Comparison of ENCODE assay signal across 8 mouse cellular contexts in the genomic region with DNA sequence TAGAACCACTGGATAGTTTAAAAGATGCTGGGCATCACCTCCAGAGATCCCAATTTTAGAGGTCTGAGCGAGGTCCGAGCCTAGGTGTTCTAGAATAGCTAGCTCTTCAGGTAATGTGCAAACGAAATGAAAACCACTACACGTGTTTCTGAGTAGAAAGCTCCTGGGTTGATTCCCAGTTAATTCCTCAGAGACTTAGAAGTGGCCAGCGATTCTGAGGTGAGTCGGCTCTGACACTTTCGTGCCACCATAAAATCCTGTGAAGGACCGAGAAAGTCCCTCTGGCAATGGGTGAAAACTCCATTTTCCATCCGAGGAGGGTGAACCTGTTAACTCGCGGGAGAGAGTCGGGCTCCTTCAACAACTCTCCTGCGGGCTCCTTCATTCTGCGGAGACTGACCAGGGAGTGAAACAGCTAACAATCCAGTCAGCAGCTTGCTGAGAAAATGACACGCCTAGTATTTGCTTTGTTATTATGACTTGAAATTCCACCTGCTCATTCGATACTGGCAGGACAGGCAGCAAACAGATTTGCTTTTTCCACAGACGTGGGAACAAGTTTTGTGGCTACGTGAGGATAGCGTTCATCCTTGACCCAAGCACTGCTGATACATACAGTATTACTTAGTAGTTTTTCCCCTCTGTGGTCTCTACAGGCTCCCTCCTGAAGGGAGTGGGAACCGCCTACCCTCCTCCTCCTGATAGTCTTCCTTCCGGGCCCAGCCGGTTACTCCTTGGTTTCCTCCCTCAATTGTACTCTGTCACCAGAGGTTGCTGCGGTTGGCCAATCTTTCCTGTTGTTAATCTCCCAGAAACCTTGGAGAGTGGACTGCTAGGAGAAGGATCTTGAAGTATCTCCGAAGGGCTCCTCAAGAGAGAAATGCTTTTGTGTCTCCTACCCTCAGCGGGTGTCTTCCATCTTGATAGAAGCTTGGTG. TPM values are rescaled to one million over a fixed set of nuclear protein-coding genes. Genes with fewer than 3 reads are reported as not detected.
A peak's percentile ranks its signal among the peaks of the same experiment; 100 is the strongest.
DNase-seq lines count a peak whose midpoint lies in the region; ATAC-seq and TF ChIP-seq lines count a peak whose summit lies in the region.

No protein-coding gene starts in this region.

- H3K36me3 ChIP-seq in ES-Bruce4 (ENCODE audit: control insufficient read depth, insufficient read depth, low read length, poor library complexity, severe bottlenecking) = no peaks in the 10 kb centered on the region; the same call in 1 of the 2 replicates
- H3K36me3 ChIP-seq in liver, embryonic 12.5 days = 0 out of 2 replicates have a peak, but pooled peaks cover 3% of the 10 kb centered on the region
- no peaks in the 10 kb centered on the region for H3K36me3 ChIP-seq in neural tube, embryonic 12.5 days

- H3K9ac ChIP-seq in ES-Bruce4 (ENCODE audit: low read depth, poor library complexity, severe bottlenecking) = peak overlapping the region; percentile 88
- peak overlapping the region; percentile 66 for H3K9ac ChIP-seq in liver, embryonic 12.5 days
- peak overlapping the region; percentile 8; the same call in 1 of the 2 replicates for H3K9ac ChIP-seq in neural tube, embryonic 12.5 days

- no peak for TF ChIP-seq EP300 in ES-Bruce4 (IDR thresholded peaks at IDR 0.05; ENCODE audit: insufficient read depth, low read depth, low read length)

- no peak for TF ChIP-seq POLR2A in ES-Bruce4 (IDR thresholded peaks at IDR 0.05; ENCODE audit: insufficient read depth, low read length)
- no peak for TF ChIP-seq POLR2A in bone marrow macrophage, adult 2 months (IDR thresholded peaks at IDR 0.05; ENCODE audit: borderline replicate concordance, low read depth, low read length)

- TF ChIP-seq CTCF in ES-Bruce4 (IDR thresholded peaks at IDR 0.05; ENCODE audit: low read depth, low read length) = no peak
- no peak for TF ChIP-seq CTCF in bone marrow macrophage, adult 2 months (IDR thresholded peaks at IDR 0.05; ENCODE audit: low read depth, low read length)

- H3K27ac ChIP-seq in ES-Bruce4 (ENCODE audit: insufficient read depth, low read length) = peak overlapping the region; percentile 88
- H3K27ac ChIP-seq in bone marrow macrophage, adult 2 months (ENCODE audit: insufficient read depth, low read depth, low read length) = peak overlapping the region; percentile 32
- H3K27ac ChIP-seq in liver, embryonic 12.5 days = peak overlapping the region; percentile 70
- no peak overlapping the region for H3K27ac ChIP-seq in neural tube, embryonic 12.5 days

- H3K27me3 ChIP-seq in ES-Bruce4 (ENCODE audit: control insufficient read depth, insufficient read depth, low read length, poor library complexity, severe bottlenecking) = no peaks in the 10 kb centered on the region
- 0 out of 2 replicates have a peak, but pooled peaks cover 1% of the 10 kb centered on the region for H3K27me3 ChIP-seq in liver, embryonic 12.5 days (replicated peaks)
- peaks cover 20% of the 10 kb centered on the region for H3K27me3 ChIP-seq in neural tube, embryonic 12.5 days (replicated peaks)

- no peaks in the 10 kb centered on the region for H3K4me1 ChIP-seq in ES-Bruce4 (ENCODE audit: control insufficient read depth, insufficient read depth, low read length)
- H3K4me1 ChIP-seq in bone marrow macrophage, adult 2 months (ENCODE audit: control insufficient read depth, insufficient read depth, low read length) = peaks cover 22% of the 10 kb centered on the region
- peaks cover 38% of the 10 kb centered on the region for H3K4me1 ChIP-seq in liver, embryonic 12.5 days
- H3K4me1 ChIP-seq in neural tube, embryonic 12.5 days = peaks cover 4% of the 10 kb centered on the region; the same call in 1 of the 2 replicates

- WGBS in liver, embryonic 12.5 days (ENCODE audit: insufficient replicate concordance) = 5% methylated on average over 25 of the region's 25 CpGs
- WGBS in neural tube, embryonic 12.5 days = 20% methylated on average over 25 of the region's 25 CpGs

- DNase-seq in heart, postnatal 4 days = peak; percentile 39
- DNase-seq in left cerebral cortex, adult 11 months (ENCODE audit: low spot score) = no peak
- DNase-seq in layer of hippocampus, adult 9-10 months (ENCODE audit: low spot score) = no peak
- DNase-seq in cerebellum, postnatal 36 days = no peak

- H3K9me3 ChIP-seq in ES-Bruce4 (replicated peaks; ENCODE audit: control insufficient read depth, insufficient read depth, low read length, poor library complexity, severe bottlenecking) = no peaks in the 10 kb centered on the region
- H3K9me3 ChIP-seq in liver, embryonic 12.5 days (replicated peaks) = no peaks in the 10 kb centered on the region
- H3K9me3 ChIP-seq in neural tube, embryonic 12.5 days = 0 out of 2 replicates have a peak, but pooled peaks cover 2% of the 10 kb centered on the region

- peak overlapping the region; percentile 84 for H3K4me2 ChIP-seq in liver, embryonic 12.5 days
- H3K4me2 ChIP-seq in neural tube, embryonic 12.5 days (replicated peaks) = peak overlapping the region; percentile 67

- peak overlapping the region; percentile 91 for H3K4me3 ChIP-seq in ES-Bruce4 (ENCODE audit: low read depth, low read length)
- H3K4me3 ChIP-seq in bone marrow macrophage, adult 2 months (ENCODE audit: insufficient read depth, low read length) = peak overlapping the region; percentile 79
- H3K4me3 ChIP-seq in liver, embryonic 12.5 days = peak overlapping the region; percentile 65
- peak overlapping the region; percentile 42 for H3K4me3 ChIP-seq in neural tube, embryonic 12.5 days

- ATAC-seq in liver, embryonic 12.5 days = peak; percentile 49
- ATAC-seq in neural tube, embryonic 12.5 days (ENCODE audit: low FRiP score, low read depth) = no peak

RNA-seq across cellular contexts. Expression of gene 2310034G01Rik, which starts 7.5 kb away (rescaled TPM):
- polyA plus RNA-seq in ES-Bruce4 (2011; ENCODE audit: insufficient read depth, insufficient read length, low read depth, missing spikeins) = 0.43 TPM in 1 of 2 replicates, not detected in the other
- polyA plus RNA-seq in bone marrow macrophage, adult 2 months (2012; ENCODE audit: insufficient read depth, insufficient read length, missing spikeins) = 0.67 TPM in 1 of 2 replicates, not detected in the other
- under 1 TPM in 1 of 2 experiments, not detected in 1; 0.18 TPM for total RNA-seq in heart, postnatal 4 days (2021)
- polyA plus RNA-seq in liver, embryonic 12.5 days (2016; fragmentation: Nextera tagmentation; extraction: Ambion mirVana) = 0.37 and 0.41 TPM in 2 replicates
- polyA plus RNA-seq in neural tube, embryonic 12.5 days (2016; fragmentation: Nextera tagmentation; extraction: Ambion mirVana) = 2.1 and 2.2 TPM in 2 replicates

RNA-seq across cellular contexts. Expression of gene Mfsd13a, which starts 16.7 kb away (rescaled TPM):
- 47.5 and 51.2 TPM in 2 replicates for polyA plus RNA-seq in ES-Bruce4 (2011; ENCODE audit: insufficient read depth, insufficient read length, low read depth, missing spikeins)
- polyA plus RNA-seq in bone marrow macrophage, adult 2 months (2012; ENCODE audit: insufficient read depth, insufficient read length, missing spikeins) = 23.2 and 25.5 TPM in 2 replicates
- total RNA-seq in heart, postnatal 4 days (2021) = 1 to 10 TPM; 3.1 to 4.2 TPM
- polyA plus RNA-seq in liver, embryonic 12.5 days (2016; fragmentation: Nextera tagmentation; extraction: Ambion mirVana) = 13.2 and 14.5 TPM in 2 replicates
- polyA plus RNA-seq in neural tube, embryonic 12.5 days (2016; fragmentation: Nextera tagmentation; extraction: Ambion mirVana) = 8.5 and 9.3 TPM in 2 replicates

RNA-seq across cellular contexts. Expression of gene Cuedc2, which starts 19.1 kb away (rescaled TPM):
- 65.5 and 78.3 TPM in 2 replicates for polyA plus RNA-seq in ES-Bruce4 (2011; ENCODE audit: insufficient read depth, insufficient read length, low read depth, missing spikeins)
- polyA plus RNA-seq in bone marrow macrophage, adult 2 months (2012; ENCODE audit: insufficient read depth, insufficient read length, missing spikeins) = 136 and 163 TPM in 2 replicates
- 100 to 1,000 TPM in 1 of 2 experiments, 10 to 100 TPM in 1; 98.8 to 108 TPM for total RNA-seq in heart, postnatal 4 days (2021)
- polyA plus RNA-seq in liver, embryonic 12.5 days (2016; fragmentation: Nextera tagmentation; extraction: Ambion mirVana) = 97.6 and 99.1 TPM in 2 replicates
- polyA plus RNA-seq in neural tube, embryonic 12.5 days (2016; fragmentation: Nextera tagmentation; extraction: Ambion mirVana) = 284 and 289 TPM in 2 replicates

RNA-seq across cellular contexts. Expression of gene Fbxl15, which starts 29.6 kb away (rescaled TPM):
- 1.1 TPM in 2 replicates for polyA plus RNA-seq in ES-Bruce4 (2011; ENCODE audit: insufficient read depth, insufficient read length, low read depth, missing spikeins)
- 6.9 and 8.9 TPM in 2 replicates for polyA plus RNA-seq in bone marrow macrophage, adult 2 months (2012; ENCODE audit: insufficient read depth, insufficient read length, missing spikeins)
- total RNA-seq in heart, postnatal 4 days (2021) = 1 to 10 TPM; 5.5 to 7.2 TPM
- 13.4 and 13.5 TPM in 2 replicates for polyA plus RNA-seq in liver, embryonic 12.5 days (2016; fragmentation: Nextera tagmentation; extraction: Ambion mirVana)
- polyA plus RNA-seq in neural tube, embryonic 12.5 days (2016; fragmentation: Nextera tagmentation; extraction: Ambion mirVana) = 26.8 and 28.2 TPM in 2 replicates

RNA-seq across cellular contexts. Expression of gene Psd, which starts 30.7 kb away (rescaled TPM):
- 1.4 and 2.0 TPM in 2 replicates for polyA plus RNA-seq in ES-Bruce4 (2011; ENCODE audit: insufficient read depth, insufficient read length, low read depth, missing spikeins)
- 0.71 TPM in 1 of 2 replicates, not detected in the other for polyA plus RNA-seq in bone marrow macrophage, adult 2 months (2012; ENCODE audit: insufficient read depth, insufficient read length, missing spikeins)
- 1 to 10 TPM; 1.7 to 2.1 TPM for total RNA-seq in heart, postnatal 4 days (2021)
- polyA plus RNA-seq in liver, embryonic 12.5 days (2016; fragmentation: Nextera tagmentation; extraction: Ambion mirVana) = 10.7 and 11.3 TPM in 2 replicates
- polyA plus RNA-seq in neural tube, embryonic 12.5 days (2016; fragmentation: Nextera tagmentation; extraction: Ambion mirVana) = 29.9 and 31.6 TPM in 2 replicates

Comparison
In these comparisons a context has a peak if more than half of its experiments do, and no peak if none do; other contexts are left out.
1. H3K9ac ChIP-seq: peak in every context shown above with its lines; median percentile 88 in ES-Bruce4; 66 in liver, embryonic 12.5 days; 8 in neural tube, embryonic 12.5 days.